Mouse (Mus musculus) kidney, embryonic 14.5 days (tissue): ENCODE measurements around the gene Sars. TPM values are rescaled to one million over a fixed set of nuclear protein-coding genes. Genes with fewer than 3 reads are reported as not detected.

Experiments used
- ATAC-seq: fragments of 200-750 bp; cut with Nextera tagmentation; 2 replicates; pipeline ENCODE4 v1.8.0; 2017; ENCODE audit warnings: moderate number of reproducible peaks, mild to moderate bottlenecking, moderate TSS enrichment, moderate library complexity; ENCODE audit not compliant: low FRiP score, low TSS enrichment
- H3K27ac ChIP-seq: fragments of 300-500 bp; sonication (generic); 2 replicates; pipeline ENCODE4 v1.5.1; 2014; ENCODE audit warnings: low read depth, mild to moderate bottlenecking, low read length, moderate library complexity, mixed read lengths
- H3K27me3 ChIP-seq: fragments of 300-500 bp; sonication (generic); 2 replicates; pipeline ENCODE4 v1.6.1; 2014; ENCODE audit warnings: mild to moderate bottlenecking, low read length; ENCODE audit not compliant: control insufficient read depth, insufficient read depth
- H3K36me3 ChIP-seq: fragments of 300-500 bp; sonication (generic); 2 replicates; pipeline ENCODE4 v1.6.1; 2014; ENCODE audit warnings: low read length, mixed read lengths; ENCODE audit not compliant: control insufficient read depth, insufficient read depth
- H3K4me1 ChIP-seq: fragments of 300-500 bp; sonication (generic); 2 replicates; pipeline ENCODE4 v1.6.1; 2014; ENCODE audit warnings: low read length, mixed read lengths; ENCODE audit not compliant: control insufficient read depth, insufficient read depth
- H3K4me2 ChIP-seq: fragments of 300-500 bp; sonication (generic); replicated peaks from 2 replicates; pipeline ENCODE4 v1.6.1; 2014; ENCODE audit warnings: low read depth, mild to moderate bottlenecking, low read length
- H3K4me3 ChIP-seq: fragments of 300-500 bp; sonication (generic); 2 replicates; pipeline ENCODE4 v1.5.1; 2014; ENCODE audit warnings: mild to moderate bottlenecking, low read length
- H3K9ac ChIP-seq: fragments of 300-500 bp; sonication (generic); 2 replicates; pipeline ENCODE4 v1.6.1; 2014; ENCODE audit warnings: low read depth, mild to moderate bottlenecking, low read length, moderate library complexity
- H3K9me3 ChIP-seq: fragments of 300-500 bp; sonication (generic); 2 replicates; pipeline ENCODE4 v1.6.1; 2016; ENCODE audit warnings: low read length; ENCODE audit not compliant: control insufficient read depth
- WGBS: fragments of 180-500 bp; shearing (Covaris S2); extraction: QIAGEN DNeasy Blood & Tissue Kit; methylation state at CpG from one replicate; pipeline ENCODE4 v1.1.7; 2014; 5-methylcytosine and 5-hydroxymethylcytosine counted together
- polyA plus RNA-seq: library from polyadenylated mRNA; unstranded; fragments of >200 nt; fragmentation: Nextera tagmentation; extraction: Ambion mirVana; gene quantifications from 2 replicates; pipeline ENCODE4 v1.2.1, GENCODE M21; 2014

Sars gene
- polyA plus RNA-seq, 1 experiment from 2014 or later: 120 TPM

- WGBS: 4% methylated on average over 5 of the region's 5 CpGs
- H3K27ac ChIP-seq: peak overlapping the region; percentile 48; the same call in 1 of the 2 replicates
Observed at GRCm38 (mm10) chr3:108389111-108389545, 55.9 kb downstream of the Sars start.

GRCm38 (mm10) chr3:108386186-108386585 is 58.8 kb downstream of the Sars start:
- Histone ChIP-seq H3K27me3 (no peaks in the 10 kb centered on the region), H3K4me2 (no peak overlapping the region), H3K36me3 (peaks cover 14% of the 10 kb centered on the region; the same call in 1 of the 2 replicates), H3K4me3 (no peak overlapping the region), H3K4me1 (peaks cover 10% of the 10 kb centered on the region; the same call in 1 of the 2 replicates), H3K9ac (no peak overlapping the region), H3K27ac (no peak overlapping the region), H3K9me3 (no peaks in the 10 kb centered on the region)
- WGBS: 90% methylated on average over 10 of the region's 10 CpGs
- no peak for ATAC-seq

More at GRCm38 (mm10) chr3:108389111-108389545, 55.9 kb downstream of the Sars start:
- Histone ChIP-seq H3K27me3 (no peaks in the 10 kb centered on the region), H3K4me1 (peaks cover 19% of the 10 kb centered on the region; the same call in 1 of the 2 replicates), H3K9ac (no peak overlapping the region), H3K4me3 (no peak overlapping the region), H3K4me2 (no peak overlapping the region), H3K36me3 (peaks cover 19% of the 10 kb centered on the region; the same call in 1 of the 2 replicates), H3K9me3 (no peaks in the 10 kb centered on the region)
- peak; percentile 74 for ATAC-seq

- Histone ChIP-seq H3K4me3 (peak overlapping the region; percentile 65), H3K4me2 (peak overlapping the region; percentile 68), H3K9ac (peak overlapping the region; percentile 58), H3K27ac (no peak overlapping the region), H3K9me3 (no peaks in the 10 kb centered on the region), H3K27me3 (no peaks in the 10 kb centered on the region), H3K36me3 (peaks cover 14% of the 10 kb centered on the region; the same call in 1 of the 2 replicates), H3K4me1 (peaks cover 7% of the 10 kb centered on the region; the same call in 1 of the 2 replicates)
- ATAC-seq: no peak
- WGBS: 38% methylated on average over 2 of the region's 2 CpGs
Observed at GRCm38 (mm10) chr3:108384425-108384824, 60.6 kb downstream of the Sars start.

DNA sequence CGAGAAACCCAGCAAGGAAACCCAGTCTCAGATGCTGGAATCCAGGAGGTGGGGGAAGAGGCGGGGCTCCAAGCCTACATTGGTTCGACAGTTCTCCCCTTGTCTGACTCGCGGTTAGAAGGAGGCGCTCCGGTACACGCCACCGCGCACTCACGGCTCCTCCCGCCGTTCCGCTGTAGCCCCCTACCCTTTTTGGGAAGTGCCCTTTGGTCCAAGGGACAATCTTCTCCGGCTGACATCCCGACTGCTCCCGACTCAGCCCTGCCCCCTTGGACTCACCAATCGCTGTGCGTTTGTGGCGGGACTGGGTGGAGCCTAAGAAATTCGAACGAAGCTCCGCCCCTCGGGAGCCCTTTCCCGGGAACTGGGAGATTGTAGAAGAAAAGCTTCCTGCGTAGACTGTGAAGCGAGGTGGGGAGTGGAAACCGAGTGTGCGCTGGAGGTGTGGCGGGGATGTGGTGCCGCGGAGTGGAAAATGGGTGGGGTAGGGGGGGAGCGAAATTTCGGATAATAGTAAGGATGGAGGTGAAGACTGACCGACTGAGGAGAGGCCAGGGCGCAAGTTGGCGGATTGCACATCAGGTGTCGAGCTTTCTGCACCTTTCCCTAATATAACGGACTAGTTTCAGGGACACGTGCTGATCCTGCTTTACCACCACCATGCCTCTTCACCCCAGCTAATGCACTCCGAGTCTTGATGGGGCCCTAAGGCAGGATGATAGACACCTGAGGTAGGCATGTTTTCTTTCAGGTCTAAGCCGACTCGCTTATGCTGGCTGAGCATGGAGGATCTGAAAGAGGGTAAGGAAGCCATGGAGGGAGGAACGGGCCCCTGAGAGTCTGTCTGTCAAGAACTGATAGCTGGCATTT is 61.3 kb downstream of the Sars start, which contains the start of gene Psrc1:
Gene Psrc1 (plus strand): TSS at position 355 of the 870 bp plus-strand sequence.
- H3K4me1 ChIP-seq: peaks cover 6% of the 10 kb centered on the region; the same call in 1 of the 2 replicates
- peak within 1 kb of the TSS; percentile 65 for H3K4me3 ChIP-seq
- peaks cover 14% of the 10 kb centered on the region; the same call in 1 of the 2 replicates for H3K36me3 ChIP-seq
- ATAC-seq: peak; percentile 90
- peak within 1 kb of the TSS; percentile 68 for H3K4me2 ChIP-seq
- under 1% methylated on average over 44 of the region's 44 CpGs for WGBS
- H3K27me3 ChIP-seq: no peaks in the 10 kb centered on the region
- peak within 1 kb of the TSS; percentile 58 for H3K9ac ChIP-seq
- no peak within 1 kb of the TSS for H3K27ac ChIP-seq
- no peaks in the 10 kb centered on the region for H3K9me3 ChIP-seq

GRCm38 (mm10) chr3:108381945-108382875 is 62.8 kb downstream of the Sars start:
- no peak overlapping the region for H3K27ac ChIP-seq
- H3K4me3 ChIP-seq: no peak overlapping the region
- H3K4me1 ChIP-seq: peaks cover 6% of the 10 kb centered on the region; the same call in 1 of the 2 replicates

GRCm38 (mm10) chr3:108380695-108381094 is 64.3 kb downstream of the Sars start:
- no peak overlapping the region for H3K27ac ChIP-seq
- 86% methylated on average over 6 of the region's 6 CpGs for WGBS
- H3K27me3 ChIP-seq: no peaks in the 10 kb centered on the region
- no peaks in the 10 kb centered on the region for H3K9me3 ChIP-seq
- ATAC-seq: no peak
- no peak overlapping the region for H3K4me3 ChIP-seq
- no peaks in the 10 kb centered on the region for H3K36me3 ChIP-seq
- peaks cover 6% of the 10 kb centered on the region; the same call in 1 of the 2 replicates for H3K4me1 ChIP-seq
- H3K4me2 ChIP-seq: no peak overlapping the region
- no peak overlapping the region for H3K9ac ChIP-seq

More at GRCm38 (mm10) chr3:108381945-108382875, 62.8 kb downstream of the Sars start:
- H3K4me2 ChIP-seq: no peak overlapping the region; the same call in 1 of the 2 replicates
- H3K9ac ChIP-seq: no peak overlapping the region
- WGBS: 62% methylated on average over 14 of the region's 14 CpGs
- H3K36me3 ChIP-seq: peaks cover 10% of the 10 kb centered on the region; the same call in 1 of the 2 replicates
- ATAC-seq: no peak
- H3K27me3 ChIP-seq: no peaks in the 10 kb centered on the region
- no peaks in the 10 kb centered on the region for H3K9me3 ChIP-seq

DNA sequence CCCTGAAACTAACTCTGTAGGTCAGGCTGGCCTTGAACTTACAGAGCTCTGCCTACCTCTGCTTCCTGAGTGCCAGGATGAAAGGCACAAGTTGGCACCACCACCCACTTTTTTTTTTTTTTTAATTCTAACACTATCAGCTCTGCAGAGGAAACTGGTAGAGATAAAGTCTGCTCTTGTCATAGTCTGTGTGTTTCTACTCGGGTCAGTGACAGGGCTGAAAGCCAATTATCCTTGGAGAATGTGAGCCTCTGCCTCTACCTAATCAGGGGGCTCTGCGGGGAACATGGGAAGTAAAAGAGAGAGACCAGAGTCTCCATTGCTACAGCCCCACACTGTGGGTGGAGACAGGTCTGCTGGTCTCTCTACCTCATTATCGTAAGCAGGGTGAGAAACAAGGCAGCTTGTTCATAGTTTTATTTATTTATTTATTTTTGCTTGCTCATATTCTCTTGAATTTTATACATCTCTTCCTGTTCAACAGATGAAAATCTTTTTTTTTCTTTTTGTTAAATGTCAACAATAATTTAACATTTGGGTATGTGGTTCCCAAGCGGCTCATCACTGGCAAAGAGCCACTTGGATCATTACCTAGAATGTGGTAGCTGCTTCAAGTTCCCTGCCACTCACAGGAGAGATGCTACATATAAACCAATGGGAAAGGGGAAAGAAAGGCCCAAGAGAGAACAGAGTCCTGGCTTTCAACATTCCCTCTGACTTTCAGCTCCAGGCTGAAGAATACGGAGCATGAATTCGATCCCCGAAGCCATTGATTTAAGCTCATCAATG is 65.9 kb downstream of the Sars start:
- no peaks in the 10 kb centered on the region for H3K9me3 ChIP-seq
- H3K4me2 ChIP-seq: no peak overlapping the region
- no peak overlapping the region for H3K27ac ChIP-seq
- H3K4me1 ChIP-seq: no peaks in the 10 kb centered on the region
- no peaks in the 10 kb centered on the region for H3K27me3 ChIP-seq
- 84% methylated on average over 7 of the region's 7 CpGs for WGBS
- H3K4me3 ChIP-seq: no peak overlapping the region
- no peaks in the 10 kb centered on the region for H3K36me3 ChIP-seq
- no peak overlapping the region for H3K9ac ChIP-seq
- ATAC-seq: no peak
